Mouse (Mus musculus): ENCODE data around the gene Rapgef4.
A peak's percentile ranks its signal among the peaks of the same experiment; 100 is the strongest.

Rapgef4 gene

DNA sequence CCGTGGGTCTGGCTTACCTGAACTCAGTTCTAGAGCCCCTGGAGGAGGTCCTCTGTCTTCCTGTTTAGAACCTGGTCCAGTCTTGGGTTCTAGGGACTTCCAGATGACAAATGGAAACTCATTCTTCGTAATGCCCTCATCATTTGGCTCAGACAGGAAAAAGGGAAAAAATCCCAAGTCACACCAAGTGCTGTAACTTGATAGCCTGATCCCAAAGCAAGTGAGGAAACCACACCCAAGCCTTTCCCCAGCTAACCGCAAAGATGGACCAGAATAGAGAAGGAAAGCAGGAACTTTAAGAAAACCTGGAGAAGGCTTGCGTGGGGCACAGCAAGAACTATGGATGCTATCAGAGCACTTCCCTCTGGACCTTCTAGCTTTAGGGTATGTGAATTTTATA lies 167.6 kb downstream of the Rapgef4 start:
- DNase-seq (ENCODE audit: low read depth, low spot score), result peak; percentile 71

DNA sequence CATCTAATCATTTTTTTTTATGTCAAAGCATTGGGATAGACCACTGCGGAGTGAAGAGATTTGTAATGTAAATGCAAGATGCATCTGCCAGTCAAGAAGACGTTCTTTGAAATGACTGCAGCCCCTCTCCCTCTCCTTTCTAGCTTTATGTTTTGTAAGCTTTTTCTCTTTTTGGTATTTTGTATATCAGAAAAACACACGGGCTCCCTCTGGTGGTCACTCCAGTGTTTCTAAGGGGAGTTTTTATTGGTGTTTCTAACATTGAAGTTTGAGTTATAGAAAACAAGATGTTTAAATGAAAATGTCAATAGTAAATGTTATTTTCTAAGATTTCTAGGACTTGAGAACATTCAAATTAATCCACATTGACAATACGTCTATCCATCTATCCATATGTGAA lies 168.0 kb downstream of the Rapgef4 start:
- DNase-seq (ENCODE audit: low read depth, low spot score), result peak; percentile 83

DNA sequence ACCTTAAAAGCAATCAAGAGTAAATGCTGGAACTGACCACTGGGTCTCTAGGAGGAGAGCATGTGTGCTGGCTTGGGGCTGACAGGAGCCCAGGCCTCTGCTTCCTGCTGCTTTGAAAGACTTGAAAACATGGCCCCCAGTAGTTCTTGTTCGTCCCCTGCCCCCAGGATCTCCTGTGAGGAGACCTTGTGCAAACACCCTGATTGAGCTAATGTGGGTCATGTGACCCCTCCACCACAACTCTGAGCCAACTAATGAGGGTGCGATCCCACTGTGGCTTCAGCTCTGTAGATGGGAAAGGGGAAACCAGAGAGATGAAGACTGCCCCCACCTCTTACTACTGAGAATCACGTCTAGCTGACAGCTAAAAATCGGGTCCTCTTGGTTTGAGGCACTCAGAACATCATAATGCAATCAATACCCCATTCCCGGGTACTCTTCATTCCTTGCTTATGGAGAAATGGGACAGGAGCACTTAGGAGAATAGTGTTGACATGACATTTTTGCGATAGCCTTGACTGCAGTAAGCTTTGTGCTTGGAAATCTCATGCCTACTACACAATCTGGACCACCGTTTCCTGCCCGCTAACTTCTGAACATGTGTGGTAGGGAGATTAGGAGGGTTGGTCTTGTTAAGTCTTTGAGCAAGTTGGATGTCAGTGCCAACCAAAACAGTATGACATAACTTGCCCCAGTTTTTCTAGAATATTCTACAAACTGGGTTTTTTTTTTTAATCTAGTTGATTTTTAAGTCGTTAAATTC lies 170.9 kb downstream of the Rapgef4 start:
- DNase-seq (ENCODE audit: low read depth, low spot score), result no peak

DNA sequence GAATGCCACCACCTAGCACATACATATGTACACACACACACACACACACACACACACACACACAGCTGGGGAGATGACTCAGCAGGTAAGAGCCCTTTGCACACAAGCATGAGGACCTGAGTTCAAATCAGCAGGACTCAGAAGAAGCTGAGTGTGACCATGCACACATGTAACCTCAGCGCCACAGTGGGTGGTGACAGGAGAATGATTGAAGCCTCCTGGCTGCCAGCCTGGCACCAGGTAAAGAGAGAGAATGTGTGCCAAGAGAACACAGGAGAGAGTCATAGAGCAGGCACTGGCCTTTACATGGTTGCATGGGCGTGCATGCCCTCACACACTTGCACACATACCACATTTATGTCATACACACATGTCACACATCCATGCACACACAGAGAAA lies 171.7 kb downstream of the Rapgef4 start:
- no peak for DNase-seq (ENCODE audit: low read depth, low spot score)

DNA sequence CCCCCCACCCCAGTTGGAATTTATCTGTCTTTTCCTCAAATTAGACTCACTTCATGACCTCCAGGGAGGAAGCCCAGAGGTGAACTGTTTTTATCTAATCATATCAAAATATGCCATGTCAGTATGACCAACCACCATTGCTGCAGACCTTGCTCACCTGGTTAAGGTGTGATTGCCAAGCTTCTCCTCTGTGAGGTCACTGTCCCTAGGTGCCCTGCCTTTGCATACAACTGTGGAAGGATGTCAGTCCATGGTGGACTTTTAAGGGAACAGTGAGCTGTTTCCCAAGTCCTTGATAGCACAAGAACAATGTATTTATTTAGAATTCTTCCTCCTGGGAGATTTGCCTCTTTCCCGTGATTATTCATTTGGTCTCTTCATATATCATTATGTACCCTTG lies 172.8 kb downstream of the Rapgef4 start:
- no peak for DNase-seq (ENCODE audit: low read depth, low spot score)

DNA sequence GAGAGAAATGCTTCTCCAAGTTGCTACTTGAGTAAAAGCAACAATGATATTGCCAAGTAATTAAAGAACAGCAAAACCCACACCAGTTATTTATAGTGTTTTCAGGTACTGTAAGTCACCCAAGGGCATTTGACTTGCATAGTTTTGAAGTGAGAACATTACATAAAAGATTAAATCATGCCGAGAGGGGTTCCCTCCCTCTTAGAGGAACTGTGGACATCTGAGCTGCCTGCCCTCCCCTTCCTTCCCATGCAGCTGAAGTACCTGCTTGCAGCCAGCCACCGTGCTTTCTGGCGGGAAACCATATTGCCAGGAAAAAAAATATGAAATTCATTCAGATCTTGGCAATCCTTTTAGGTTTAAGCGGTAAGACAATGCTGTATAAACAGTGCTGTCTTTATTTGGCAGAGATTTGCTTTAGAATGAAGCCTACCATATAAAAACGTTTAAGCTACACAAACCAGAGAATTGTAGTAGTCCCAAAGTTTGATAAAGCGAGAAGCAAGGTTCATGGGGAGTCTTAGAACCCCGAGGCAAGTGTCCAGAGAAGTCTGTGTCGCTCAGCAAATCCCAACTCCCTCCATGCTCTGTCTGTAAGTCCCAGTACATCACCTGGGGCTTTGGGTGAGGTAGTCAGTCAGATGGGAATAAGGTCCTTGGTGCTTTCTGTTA lies 174.2 kb downstream of the Rapgef4 start:
- DNase-seq (ENCODE audit: low read depth, low spot score), result peak; percentile 9

DNA sequence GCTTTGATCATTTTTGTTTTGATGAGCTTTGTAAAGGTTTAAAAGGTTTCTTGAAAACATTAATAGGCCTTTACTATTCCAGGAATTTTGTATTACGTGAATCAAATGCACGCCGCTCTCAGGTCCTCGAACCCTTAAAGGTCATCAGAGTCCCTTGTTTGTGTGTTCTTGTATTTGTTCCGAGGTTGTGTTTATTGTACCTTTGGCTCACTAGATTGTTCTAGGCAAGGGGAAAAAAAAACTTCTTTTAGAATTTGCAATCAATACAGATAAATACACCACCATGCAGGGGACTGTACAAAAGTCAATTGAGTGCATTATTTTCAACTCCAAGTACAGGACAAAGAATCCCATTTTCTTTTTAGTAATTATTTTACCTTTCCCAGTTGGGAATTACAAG lies 175.4 kb downstream of the Rapgef4 start:
- no peak for DNase-seq (ENCODE audit: low read depth, low spot score)

DNA sequence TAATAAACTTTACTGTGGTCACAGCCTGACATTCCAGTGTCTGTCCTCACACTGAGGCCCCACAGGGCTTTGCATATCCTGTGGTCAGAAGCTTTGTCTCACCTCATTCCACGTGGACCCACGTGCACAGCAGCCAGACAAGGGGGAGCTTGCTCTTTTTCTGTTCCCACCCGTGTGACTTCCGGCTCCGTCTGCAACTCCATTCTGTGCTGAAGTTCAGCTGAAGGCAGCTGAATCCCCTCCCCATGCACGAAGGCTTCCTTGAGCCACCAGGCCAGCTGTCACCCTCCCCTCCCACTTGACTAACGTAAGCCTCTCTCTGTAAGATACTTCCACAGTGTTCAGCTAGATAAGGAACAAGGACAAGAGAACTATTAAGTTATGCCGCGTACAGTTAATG lies 176.5 kb downstream of the Rapgef4 start:
- DNase-seq (ENCODE audit: low read depth, low spot score), result peak; percentile 15

DNA sequence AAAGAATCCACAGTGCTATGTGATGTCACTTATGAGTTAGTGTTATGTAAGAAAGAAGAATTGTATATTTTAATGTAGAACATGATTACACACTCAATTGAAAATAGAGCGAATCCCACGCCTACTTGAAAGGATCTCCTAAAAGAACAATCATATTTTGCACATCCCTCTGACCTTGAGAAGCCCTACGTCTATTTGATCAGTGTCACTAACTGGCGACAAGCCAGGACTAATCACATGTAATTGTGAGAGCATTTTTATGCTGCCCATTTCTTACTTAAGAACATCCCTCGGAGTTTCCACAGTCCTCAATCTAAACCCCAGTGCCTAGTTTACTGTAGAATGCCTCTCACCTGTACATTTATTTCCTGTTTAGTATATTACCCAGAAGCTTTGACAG lies 177.0 kb downstream of the Rapgef4 start:
- DNase-seq (ENCODE audit: low read depth, low spot score), result no peak

DNA sequence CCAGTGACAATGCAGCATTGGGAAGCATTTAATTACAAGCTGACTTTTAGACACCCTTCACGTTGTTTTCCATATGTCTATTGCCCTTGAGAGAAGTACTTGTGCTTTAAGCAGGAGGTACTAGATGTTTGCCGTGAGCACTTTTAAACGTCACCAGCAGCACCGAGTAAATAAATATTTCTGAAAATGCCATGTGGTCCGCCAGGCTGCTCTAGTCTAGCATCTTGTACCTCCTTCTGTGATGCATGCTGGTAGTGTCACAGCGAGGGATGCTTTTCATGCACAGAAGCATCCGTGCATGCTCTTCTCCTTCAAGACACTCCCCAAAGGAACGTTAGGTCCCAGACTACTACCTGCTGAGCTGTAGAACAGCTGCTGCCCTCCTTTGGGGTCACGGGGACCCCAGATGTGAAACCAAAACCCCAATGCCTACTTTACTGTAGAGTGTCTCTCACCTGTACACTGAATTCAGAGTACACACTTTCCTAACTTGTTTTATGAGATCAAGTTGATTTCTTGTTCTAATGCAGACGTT lies 177.7 kb downstream of the Rapgef4 start:
- DNase-seq (ENCODE audit: low read depth, low spot score), result no peak

DNA sequence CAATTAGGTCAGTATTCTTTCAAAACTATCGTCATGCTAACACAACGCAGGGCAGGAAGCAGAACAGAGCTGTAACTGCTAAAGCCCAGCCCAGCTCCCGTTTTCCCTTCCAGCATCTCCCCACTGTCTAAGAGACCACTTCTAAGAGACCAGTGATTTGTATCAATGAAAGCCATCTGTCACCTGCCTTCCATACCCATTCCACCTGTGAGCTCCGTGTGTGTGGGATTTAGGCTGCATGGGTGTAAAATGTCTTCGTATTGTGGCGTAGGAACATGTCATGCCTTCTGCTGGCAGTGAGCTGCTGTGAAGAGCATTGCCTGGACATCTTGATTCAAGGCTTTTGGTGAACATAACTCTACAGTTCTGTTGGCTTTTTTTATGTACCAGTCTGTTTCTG lies 178.2 kb downstream of the Rapgef4 start:
- DNase-seq (ENCODE audit: low read depth, low spot score), result no peak

DNA sequence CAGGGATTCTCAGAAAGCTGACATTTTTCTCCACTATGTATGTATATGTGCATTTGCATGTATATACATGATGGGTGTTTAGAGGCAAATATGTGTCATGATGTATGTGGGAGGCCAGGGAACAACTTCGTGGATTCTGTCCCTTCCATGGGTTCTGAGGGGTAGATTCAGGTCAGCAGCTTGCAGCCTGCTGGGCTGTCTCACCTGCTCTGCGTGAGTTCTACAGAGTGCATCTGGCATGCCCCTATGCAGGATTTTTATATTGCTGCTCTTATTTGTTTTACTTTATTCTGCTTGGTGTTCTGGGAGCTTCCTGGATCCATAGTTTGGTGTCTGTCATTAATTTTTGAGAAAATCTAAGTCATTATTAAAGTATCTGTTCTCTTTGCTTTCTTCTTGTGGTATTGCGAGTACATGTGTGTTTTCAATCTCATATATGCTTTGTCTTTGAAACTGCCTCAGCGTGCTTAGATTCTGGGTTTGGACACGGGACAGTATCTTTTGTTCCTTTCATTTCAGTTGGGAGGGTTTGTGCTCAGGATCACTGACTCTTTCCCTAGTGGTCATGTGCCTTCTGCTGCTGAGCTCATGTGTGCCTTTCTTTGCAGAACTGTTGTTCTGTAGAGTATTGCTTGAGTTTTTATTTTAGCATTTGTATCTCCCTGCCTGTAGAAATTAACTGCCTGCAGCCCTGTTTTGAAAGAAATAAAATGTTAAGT lies 184.3 kb downstream of the Rapgef4 start:
- DNase-seq (ENCODE audit: low read depth, low spot score), result no peak

DNA sequence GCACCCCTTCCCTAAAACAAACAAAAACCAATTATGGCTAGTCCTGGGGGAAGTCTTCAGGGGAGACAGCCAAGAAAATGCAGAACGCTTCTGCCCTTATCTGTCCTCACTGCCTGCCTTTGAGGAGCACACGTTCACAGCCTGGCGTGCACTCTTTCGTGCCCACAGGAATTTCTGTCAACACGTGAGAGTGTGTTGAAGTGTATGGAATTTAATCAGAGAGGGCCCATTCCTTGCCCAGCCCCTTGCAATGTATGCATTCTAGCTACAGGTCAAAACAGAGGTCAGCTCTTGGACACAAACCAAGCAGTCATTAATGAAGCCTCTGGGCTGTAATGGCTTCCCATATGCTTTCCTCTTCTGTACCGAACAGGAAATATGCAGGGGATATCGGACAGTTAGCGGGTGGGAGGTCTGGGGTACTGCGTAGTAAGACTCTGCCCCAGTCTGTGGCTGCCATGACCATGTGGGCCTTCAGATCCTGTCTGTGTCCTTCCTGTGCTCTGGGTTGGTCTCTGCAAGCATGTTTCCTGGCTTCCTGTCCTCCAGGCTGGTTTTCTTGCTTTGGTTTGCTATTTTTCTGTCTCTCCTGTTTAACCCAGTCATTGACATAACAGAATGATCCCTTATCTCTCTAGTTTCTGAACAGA lies 188.5 kb downstream of the Rapgef4 start:
- DNase-seq (ENCODE audit: low read depth, low spot score), result no peak

DNA sequence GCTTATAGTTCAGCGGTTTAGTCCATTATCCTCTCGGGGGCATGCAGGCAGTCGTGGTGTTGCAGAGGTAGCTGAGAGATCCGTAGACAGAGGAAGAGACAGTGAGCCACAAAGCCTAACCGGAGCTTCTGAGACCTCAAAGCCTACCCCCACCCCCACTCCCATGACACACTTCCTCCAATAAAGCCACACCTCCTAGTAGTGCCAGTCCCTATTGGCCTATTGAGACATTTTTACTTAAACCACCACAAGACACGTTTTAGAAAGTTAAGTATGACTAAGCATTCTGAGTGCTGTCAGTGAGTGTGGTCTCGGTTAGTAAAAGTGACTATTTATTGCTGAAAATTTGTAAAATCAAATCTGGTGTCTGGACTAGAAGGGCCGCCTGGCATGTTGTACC lies 189.5 kb downstream of the Rapgef4 start:
- peak; percentile 26 for DNase-seq (ENCODE audit: low read depth, low spot score)

DNA sequence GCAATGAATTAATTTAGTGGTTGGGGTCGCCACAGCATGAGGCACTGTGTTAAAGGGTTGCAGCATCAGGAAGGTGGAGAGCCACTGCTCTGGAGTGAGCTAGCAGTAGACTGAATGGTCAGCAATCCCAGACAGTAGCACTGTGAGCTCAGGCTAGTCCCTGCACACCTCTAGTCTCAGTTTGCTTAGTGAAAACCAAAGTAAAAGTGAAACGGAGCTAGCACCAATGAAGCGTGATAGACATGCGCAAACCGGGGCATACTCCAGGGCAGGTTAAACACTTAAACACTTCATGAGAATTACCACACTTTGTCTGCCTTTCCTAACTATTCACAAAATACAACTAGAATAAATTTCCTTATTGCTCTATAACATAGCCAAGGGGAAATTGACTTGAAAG lies 190.2 kb downstream of the Rapgef4 start:
- DNase-seq (ENCODE audit: low read depth, low spot score), result no peak

DNA sequence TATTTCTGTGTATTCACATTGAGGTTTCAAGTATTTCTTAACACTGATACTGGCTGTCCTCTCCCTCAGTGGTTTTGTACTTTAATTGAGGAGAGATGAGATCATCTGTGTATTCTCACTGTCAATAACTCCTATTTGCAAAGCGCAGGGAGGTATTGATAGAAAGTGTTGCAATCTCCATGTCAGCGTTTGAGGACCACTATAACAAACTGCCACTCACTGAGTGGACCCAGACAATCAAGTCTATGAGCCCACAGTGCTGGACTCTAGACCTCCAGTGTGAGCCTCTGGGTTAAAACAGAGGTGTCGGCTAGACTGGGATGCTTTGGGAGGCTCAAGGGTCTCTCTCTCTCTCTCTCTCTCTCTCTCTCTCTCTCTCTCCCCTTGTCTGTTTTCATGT lies 192.0 kb downstream of the Rapgef4 start:
- DNase-seq (ENCODE audit: low read depth, low spot score), result no peak

DNA sequence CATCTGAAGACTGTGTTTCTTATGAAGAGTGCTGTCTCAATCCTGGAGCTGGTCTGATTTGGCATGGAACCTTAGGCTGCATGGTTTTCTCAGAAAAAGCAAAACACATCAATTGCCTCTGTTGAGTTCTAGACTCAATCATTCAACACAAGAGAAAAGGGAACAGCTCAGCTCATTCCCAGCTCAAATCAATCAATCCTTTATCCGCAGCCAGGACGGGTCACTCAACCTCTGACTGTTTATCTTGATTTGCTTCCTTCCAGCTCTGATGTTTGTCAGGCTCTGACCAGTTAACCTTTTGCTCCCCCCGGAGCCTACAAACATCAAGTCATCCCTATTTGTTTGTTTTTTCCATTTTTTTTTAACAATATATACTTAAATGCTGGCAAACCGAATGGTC lies 192.8 kb downstream of the Rapgef4 start:
- no peak for DNase-seq (ENCODE audit: low read depth, low spot score)

DNA sequence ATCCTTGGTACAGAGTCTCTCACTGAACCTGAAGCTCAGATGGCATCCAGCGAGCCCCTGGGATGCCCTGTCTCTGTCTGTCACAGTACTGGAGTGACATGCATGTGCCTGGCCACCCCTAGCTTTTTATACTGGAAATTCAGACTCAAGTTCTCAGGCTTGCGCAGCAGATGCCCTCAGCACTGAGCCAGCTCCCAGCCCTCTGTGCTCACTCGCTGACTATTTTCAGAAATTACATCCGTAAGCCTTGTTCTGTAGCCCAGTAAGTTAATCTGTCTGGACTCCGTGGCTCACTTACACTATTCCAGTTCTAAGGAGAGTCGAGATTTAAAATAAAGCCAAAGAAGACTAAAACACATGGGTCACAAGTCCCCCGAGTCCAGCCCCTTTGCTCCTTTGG lies 194.5 kb downstream of the Rapgef4 start:
- DNase-seq (ENCODE audit: low read depth, low spot score), result no peak

DNA sequence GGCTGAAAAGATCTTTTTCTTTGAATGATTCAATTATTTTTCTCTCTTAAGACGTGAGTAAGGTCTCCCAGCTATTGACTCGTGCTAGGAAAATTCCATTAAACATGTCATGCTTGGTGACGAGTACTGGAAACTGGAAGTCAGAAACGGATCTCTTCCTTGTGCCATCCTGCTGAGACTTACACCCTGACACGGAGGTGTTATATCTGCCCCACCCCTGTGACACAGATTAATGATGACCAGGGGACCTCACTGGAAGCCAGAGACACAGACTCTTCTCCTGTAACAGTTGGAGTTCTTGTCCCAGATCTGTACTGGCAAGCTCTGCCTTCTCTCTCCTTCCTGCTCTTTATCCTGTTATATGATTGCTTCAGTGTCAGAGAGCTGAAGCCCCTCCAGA lies 194.9 kb downstream of the Rapgef4 start:
- peak; percentile 35 for DNase-seq (ENCODE audit: low read depth, low spot score)

DNA sequence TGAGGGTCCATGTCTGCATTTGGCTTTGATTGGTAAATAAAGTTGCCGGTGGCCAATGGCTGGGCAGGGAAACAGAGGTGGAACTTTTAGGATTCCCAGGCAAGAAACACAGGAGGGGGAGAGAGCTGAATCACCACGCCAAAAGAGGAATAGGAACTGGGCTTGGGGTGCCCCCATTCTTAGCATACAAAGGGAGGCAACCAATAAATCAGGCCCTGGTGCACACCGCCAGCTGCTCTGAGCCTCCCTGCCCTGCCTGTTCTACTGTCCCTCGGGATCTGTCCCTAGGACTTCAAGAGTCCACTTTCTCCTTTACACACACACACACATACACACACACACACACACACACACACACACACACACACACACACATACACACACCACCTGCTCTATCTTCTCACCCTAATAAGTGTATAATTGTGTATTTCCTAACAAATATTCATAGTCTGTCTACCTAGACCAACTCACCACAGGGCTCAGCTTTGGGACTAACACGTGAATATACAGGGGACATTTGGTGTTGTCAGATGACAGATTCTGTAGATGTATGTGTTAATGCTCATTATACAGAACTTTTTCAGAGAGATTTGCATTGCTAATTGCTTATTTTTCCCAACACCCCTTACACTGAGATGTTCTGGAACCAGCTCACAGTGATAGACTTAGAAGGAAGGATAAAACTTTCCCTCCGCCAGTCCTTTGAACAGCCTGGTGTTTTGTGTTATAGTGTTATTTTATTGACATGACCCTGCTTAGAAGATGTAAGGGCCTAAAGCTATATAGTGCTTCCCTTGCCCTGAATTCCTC lies 196.4 kb downstream of the Rapgef4 start:
- DNase-seq (ENCODE audit: low read depth, low spot score), result no peak

DNA sequence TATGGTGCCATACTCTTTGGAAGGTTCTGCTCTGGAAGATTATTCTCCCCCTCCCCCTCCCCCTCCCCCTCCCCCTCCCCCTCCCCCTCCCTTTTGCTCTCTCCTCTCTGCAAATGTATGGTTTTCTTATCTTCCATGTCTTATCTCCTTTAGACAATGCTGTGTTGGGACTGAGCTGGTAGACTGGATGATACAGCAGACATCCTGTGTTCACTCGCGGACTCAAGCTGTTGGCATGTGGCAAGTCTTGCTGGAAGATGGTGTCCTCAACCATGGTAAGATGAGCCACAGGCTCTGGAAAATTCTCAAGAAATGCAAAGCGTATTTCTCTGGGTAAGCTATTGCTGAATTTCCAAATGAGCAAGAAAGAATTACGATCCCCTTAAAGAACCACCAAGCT lies 197.0 kb downstream of the Rapgef4 start:
- DNase-seq (ENCODE audit: low read depth, low spot score), result no peak
